Comparison of ENCODE assay signal across 27 mouse cellular contexts in genomic region chr7:34888441-34888840, GRCm38 (mm10). TPM values are rescaled to one million over a fixed set of nuclear protein-coding genes. Genes with fewer than 3 reads are reported as not detected.
DNase-seq lines count a peak whose midpoint lies in the region; ATAC-seq and TF ChIP-seq lines count a peak whose summit lies in the region.
"Had no signal": no experiment of that assay in that cellular context is flagged by ENCODE, and none has a peak within 500 bp of the region (broad histone marks: within the 10 kb centered on the region; RNA-seq: fewer than 3 reads in every experiment).

No protein-coding gene starts in this region.

- H3K27ac ChIP-seq in forebrain, embryonic 15.5 days (replicated peaks), result peak overlapping the region; percentile 42
- H3K27ac ChIP-seq in forebrain, embryonic 10.5 days, result no peak overlapping the region
- H3K27ac ChIP-seq: gastrocnemius, adult 2 months; hindbrain, embryonic 12.5 days; hindbrain, postnatal 0 days; intestine, embryonic 15.5 days; kidney, postnatal 0 days; liver, embryonic 14.5 days; macrophage; midbrain, embryonic 15.5 days; neural tube, embryonic 15.5 days had no signal

- H3K4me3 ChIP-seq in forebrain, embryonic 15.5 days, result no peak overlapping the region
- no peak overlapping the region for H3K4me3 ChIP-seq in forebrain, embryonic 10.5 days
- H3K4me3 ChIP-seq in E14TG2a.4 (replicated peaks; ENCODE audit: low read length), result 0 out of 2 replicates have a peak overlapping the region, but pooled peaks have one; percentile 10
- H3K4me3 ChIP-seq: gastrocnemius, adult 2 months; hindbrain, embryonic 12.5 days; intestine, embryonic 15.5 days; midbrain, embryonic 15.5 days; neural tube, embryonic 15.5 days had no signal

- H3K9ac ChIP-seq in forebrain, embryonic 15.5 days (replicated peaks), result no peak overlapping the region
- H3K9ac ChIP-seq: hindbrain, embryonic 12.5 days; intestine, embryonic 15.5 days; liver, embryonic 14.5 days; midbrain, embryonic 15.5 days; neural tube, embryonic 15.5 days had no signal

- no peak; the same call in 1 of the 2 replicates for ATAC-seq in forebrain, embryonic 15.5 days (replicated peaks)
- ATAC-seq: hindbrain, postnatal 0 days; intestine, embryonic 15.5 days; midbrain, embryonic 15.5 days had no signal

- TF ChIP-seq CTCF in E14TG2a.4 (conservative IDR thresholded peaks at IDR 0.05; ENCODE audit: low read length), result no peak

- peak; percentile 10 for DNase-seq in adrenal gland, postnatal 10 days
- no peak for DNase-seq in adrenal gland, adult 8-10 months
- DNase-seq in forebrain, embryonic 10.5 days (ENCODE audit: extremely low spot score, low spot score), result no peak
- peak; percentile 60 for DNase-seq in WW6 (ENCODE audit: low read depth, low spot score)
- DNase-seq in spleen, adult 18-20 months, result no peak
- DNase-seq: cerebellum, adult 9-10 months; gastrocnemius, postnatal 36 days; heart, adult 18-20 months; heart, postnatal 36 days; kidney, adult 8-10 months; liver; lung, adult 2 months; lung, postnatal 10 days; retina, postnatal 1 day; thymus, postnatal 14 days had no signal

- H3K4me2 ChIP-seq in forebrain, embryonic 15.5 days (replicated peaks), result no peak overlapping the region
- H3K4me2 ChIP-seq: heart, embryonic 11.5 days; hindbrain, embryonic 12.5 days; intestine, embryonic 15.5 days; midbrain, embryonic 15.5 days; neural tube, embryonic 15.5 days had no signal

- no peaks in the 10 kb centered on the region for H3K36me3 ChIP-seq in forebrain, embryonic 15.5 days
- no peaks in the 10 kb centered on the region for H3K36me3 ChIP-seq in forebrain, embryonic 10.5 days (replicated peaks)
- H3K36me3 ChIP-seq in E14TG2a.4 (ENCODE audit: insufficient read depth, low read length), result no peaks in the 10 kb centered on the region
- H3K36me3 ChIP-seq: hindbrain, embryonic 12.5 days; intestine, embryonic 15.5 days; midbrain, embryonic 15.5 days; neural tube, embryonic 15.5 days had no signal

- H3K9me3 ChIP-seq in forebrain, embryonic 15.5 days, result no peaks in the 10 kb centered on the region
- H3K9me3 ChIP-seq in forebrain, embryonic 10.5 days, result 0 out of 2 replicates have a peak, but pooled peaks cover 6% of the 10 kb centered on the region
- H3K9me3 ChIP-seq in E14TG2a.4 (ENCODE audit: low read length), result 0 out of 2 replicates have a peak, but pooled peaks cover 3% of the 10 kb centered on the region
- H3K9me3 ChIP-seq: intestine, embryonic 15.5 days; midbrain, embryonic 15.5 days; neural tube, embryonic 15.5 days had no signal

- H3K27me3 ChIP-seq in forebrain, embryonic 15.5 days, result no peaks in the 10 kb centered on the region
- no peaks in the 10 kb centered on the region for H3K27me3 ChIP-seq in forebrain, embryonic 10.5 days (ENCODE audit: poor library complexity, severe bottlenecking)
- H3K27me3 ChIP-seq in E14TG2a.4 (ENCODE audit: insufficient read depth, low read length), result no peaks in the 10 kb centered on the region
- H3K27me3 ChIP-seq: hindbrain, embryonic 12.5 days; intestine, embryonic 15.5 days; midbrain, embryonic 15.5 days; neural tube, embryonic 15.5 days had no signal

- H3K4me1 ChIP-seq in forebrain, embryonic 15.5 days, result peaks cover 8% of the 10 kb centered on the region; the same call in 1 of the 2 replicates
- peaks cover 4% of the 10 kb centered on the region for H3K4me1 ChIP-seq in forebrain, embryonic 10.5 days
- H3K4me1 ChIP-seq in E14TG2a.4 (replicated peaks; ENCODE audit: low read depth, low read length), result peaks cover 57% of the 10 kb centered on the region
- H3K4me1 ChIP-seq: intestine, embryonic 15.5 days; neural tube, embryonic 15.5 days had no signal

- WGBS in forebrain, embryonic 15.5 days, result 80% methylated on average over 6 of the region's 6 CpGs
- WGBS in forebrain, embryonic 10.5 days, result 80% methylated on average over 6 of the region's 6 CpGs

RNA-seq across cellular contexts. Expression of gene Pepd, which starts 23.7 kb away (rescaled TPM):
- total RNA-seq in adrenal gland, postnatal 10 days (2021), result 10 to 100 TPM; 56.6 to 58.9 TPM
- total RNA-seq in adrenal gland, adult 8-10 months (2022), result 100 to 1,000 TPM in 2 of 4 experiments, 10 to 100 TPM in 2; 76.5 to 139 (median 99.3) TPM
- 51.4 and 51.7 TPM in 2 replicates for polyA plus RNA-seq in forebrain, embryonic 15.5 days (2015; fragmentation: Nextera tagmentation; extraction: Ambion mirVana)
- 74.0 and 78.5 TPM in 2 replicates for polyA plus RNA-seq in forebrain, embryonic 10.5 days (2016; fragmentation: Nextera tagmentation; extraction: Ambion mirVana)

Comparison
In these comparisons a context has a peak if more than half of its experiments do, and no peak if none do; other contexts are left out.
1. DNase-seq: peak in adrenal gland, postnatal 10 days (single experiment) and WW6 (single experiment); none in adrenal gland, adult 8-10 months (single experiment), forebrain, embryonic 10.5 days (single experiment) and spleen, adult 18-20 months (0 of 2).